Mouse (Mus musculus) mouse embryonic stem cell (cell line): Measurements from ENCODE around the gene Gm9376.

Source experiments
- in situ Hi-C, 2 experiments: fragments of 300-500 bp; cut with MboI; formaldehyde crosslinking; loops; 1 replicate in 1 of 2; 3 replicates in 1 of 2; pipeline ENCODE4 v1.14.3; 2019 to 2020; ENCODE audit warnings: low sequenced_read_pairs in 2 of 2, low pct_unique_long_range_greater_than_20kb in 1 of 2, mixed read lengths in 1 of 2; ENCODE audit not compliant: unreplicated experiment in 1 of 2

Gene Gm9376

DNA sequence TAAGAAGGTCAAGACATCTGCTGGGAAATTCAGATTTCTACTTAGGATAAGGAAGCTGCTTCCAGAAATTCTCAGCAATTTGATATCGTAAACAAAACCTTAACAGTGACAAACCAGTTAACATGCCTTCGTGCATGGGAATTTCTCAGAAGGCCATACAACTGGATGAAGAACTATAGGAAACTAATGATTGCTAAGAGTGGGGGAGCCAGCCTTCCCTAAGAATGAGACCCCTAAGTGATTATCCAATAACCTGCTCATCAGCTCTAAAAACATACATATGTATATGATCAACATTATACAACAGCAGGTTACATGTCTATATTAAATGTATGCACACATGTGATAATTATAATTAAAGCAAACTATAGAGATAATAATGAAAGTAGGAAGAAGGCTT is at the start of gene Gm9376:
TSS of gene Gm9376 (plus strand) at position 301 of the 400 bp plus-strand sequence.
- in situ Hi-C loops: no loop called here

GRCm38 (mm10) chr14:118220885-118221284 is 45.9 kb upstream of the Gm9376 start:
- in situ Hi-C loops: loop anchor here (10.0 to 25.0 kb wide), 4 partner anchors 254 to 591 kb away; no protein-coding TSS in a partner anchor

GRCm38 (mm10) chr14:118225061-118225743 is 41.6 kb upstream of the Gm9376 start:
- in situ Hi-C loops: loop anchor here in 1 of 2 experiments (10.0 kb wide), 2 partner anchors 250 to 580 kb away; no protein-coding TSS in a partner anchor

- in situ Hi-C loops: loop anchor here in 1 of 2 experiments (10.0 kb wide), 2 partner anchors 249 to 579 kb away; no protein-coding TSS in a partner anchor
Measured at GRCm38 (mm10) chr14:118225911-118226310, 40.8 kb upstream of the Gm9376 start.

GRCm38 (mm10) chr14:118226471-118227155 is 40.1 kb upstream of the Gm9376 start:
- in situ Hi-C loops: loop anchor here in 1 of 2 experiments (10.0 kb wide), 2 partner anchors 248 to 578 kb away; no protein-coding TSS in a partner anchor

DNA sequence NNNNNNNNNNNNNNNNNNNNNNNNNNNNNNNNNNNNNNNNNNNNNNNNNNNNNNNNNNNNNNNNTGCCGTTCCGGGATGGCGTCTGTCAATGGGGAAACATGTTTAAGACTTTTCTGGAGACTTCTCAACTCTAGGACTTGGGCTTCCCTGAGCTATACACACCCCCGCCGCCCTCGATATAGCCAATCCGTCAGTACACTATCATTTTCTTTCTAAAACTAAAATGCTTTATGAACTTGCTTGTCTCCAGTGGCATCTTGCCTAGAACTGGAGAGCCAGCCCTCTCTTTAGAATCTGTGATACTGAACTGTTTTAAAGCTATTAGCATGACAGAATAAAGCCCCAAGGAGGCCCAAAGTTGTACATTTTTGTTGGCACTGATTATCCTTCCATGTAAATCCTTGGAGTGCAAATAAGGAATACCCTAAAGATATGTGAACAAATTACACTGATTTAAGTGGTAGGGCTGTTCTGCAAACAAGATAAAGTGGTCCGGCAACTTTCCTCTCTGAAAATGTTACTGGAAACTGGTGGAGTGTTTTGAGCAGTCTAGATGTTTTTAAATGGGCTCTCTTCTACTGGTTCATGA is 34.3 kb upstream of the Gm9376 start:
- in situ Hi-C loops: no loop called here

- in situ Hi-C loops: no loop called here
Measured at GRCm38 (mm10) chr14:118233786-118234540, 32.8 kb upstream of the Gm9376 start.

- in situ Hi-C loops: no loop called here
Measured at GRCm38 (mm10) chr14:118234541-118235210, 32.1 kb upstream of the Gm9376 start.

GRCm38 (mm10) chr14:118235361-118235972 is 31.3 kb upstream of the Gm9376 start:
- in situ Hi-C loops: no loop called here

DNA sequence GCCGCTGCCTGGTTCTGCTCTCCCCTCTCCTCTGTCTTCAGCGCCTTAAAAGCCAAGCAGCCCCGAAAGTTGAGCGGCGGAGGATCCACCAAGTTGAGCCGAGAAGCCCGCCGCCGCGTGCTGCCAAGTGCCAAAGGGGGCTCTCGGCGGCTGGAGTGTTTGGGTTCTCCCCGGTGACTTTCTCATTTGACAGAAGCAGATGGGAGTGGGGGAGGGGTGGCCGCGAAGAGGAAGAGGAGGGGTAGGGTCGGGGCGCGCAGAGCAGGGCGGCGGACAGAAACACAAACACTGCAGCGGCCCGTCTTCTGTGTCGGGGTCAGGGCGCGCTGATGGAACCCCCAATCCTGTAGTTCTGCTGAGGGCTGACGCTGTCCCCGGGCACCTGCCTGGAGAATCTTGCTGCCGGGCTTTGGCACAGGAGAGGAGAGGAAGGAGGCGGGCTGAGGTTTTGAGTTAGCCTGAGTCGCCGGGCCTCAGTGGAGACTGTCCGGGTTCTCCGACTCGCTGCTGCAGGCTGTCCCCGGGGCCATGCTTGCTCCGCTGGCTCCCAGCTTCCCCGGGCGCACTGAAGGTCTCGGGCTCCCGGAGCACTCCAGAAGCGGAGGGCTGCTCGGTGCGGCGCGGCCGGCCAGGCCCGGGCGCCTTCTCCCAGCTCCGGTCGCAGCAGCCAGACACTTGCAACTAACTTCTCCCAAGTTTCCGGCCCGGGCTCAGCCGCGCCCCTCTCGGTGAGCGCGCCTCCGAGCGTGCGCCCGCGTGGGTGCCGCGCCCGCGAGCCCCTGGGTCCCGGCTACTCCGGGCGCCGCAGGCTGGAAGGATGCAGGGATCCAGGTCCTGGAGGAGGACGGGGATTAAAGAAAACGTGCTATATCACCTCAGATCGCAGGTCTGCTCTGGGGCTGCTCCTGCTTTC is 30.5 kb upstream of the Gm9376 start:
- in situ Hi-C loops: no loop called here

DNA sequence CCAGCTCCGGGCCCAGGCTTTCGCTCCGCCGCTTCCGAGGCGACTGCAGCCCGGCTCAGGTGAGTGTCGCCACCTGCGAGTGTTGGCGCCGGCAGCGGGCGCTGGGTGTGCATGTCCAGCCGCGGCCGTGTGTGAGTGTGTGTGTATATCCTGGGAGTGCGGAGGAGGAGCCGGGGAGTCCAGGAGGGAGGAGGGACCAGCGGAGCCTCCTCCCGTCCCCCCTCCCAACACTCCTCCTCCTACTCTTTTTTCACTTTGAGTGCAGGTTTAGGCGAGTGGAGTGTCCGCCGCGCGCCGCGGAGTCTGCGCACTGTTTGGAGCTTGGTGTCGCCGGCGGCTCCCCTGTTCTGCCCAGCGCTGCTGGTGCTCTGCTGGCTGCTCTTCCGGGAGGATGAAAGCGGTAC is 29.9 kb upstream of the Gm9376 start, which contains the start of gene Sox21:
TSS of gene Sox21 (minus strand) at position 145 of the 404 bp plus-strand sequence.
- in situ Hi-C loops: no loop called here

DNA sequence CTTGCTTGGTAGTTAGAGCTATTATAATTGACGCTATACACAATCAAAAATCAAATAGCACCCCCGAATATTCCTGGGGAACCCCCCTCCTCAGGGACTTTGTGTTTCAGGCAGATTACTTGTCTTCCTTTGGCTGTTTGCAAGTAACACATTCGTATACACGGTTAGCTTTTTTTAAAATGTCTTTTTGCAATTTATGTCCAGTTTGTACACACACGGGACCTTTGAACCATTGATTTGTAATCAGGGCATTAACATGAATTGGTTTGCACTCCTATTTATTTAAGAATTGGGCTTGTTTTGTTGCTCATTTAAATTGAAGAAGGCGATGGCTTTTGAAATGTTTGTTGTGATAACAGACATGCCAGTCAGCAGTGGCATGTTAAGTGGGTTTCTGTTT is 29.0 kb upstream of the Gm9376 start:
- in situ Hi-C loops: no loop called here

DNA sequence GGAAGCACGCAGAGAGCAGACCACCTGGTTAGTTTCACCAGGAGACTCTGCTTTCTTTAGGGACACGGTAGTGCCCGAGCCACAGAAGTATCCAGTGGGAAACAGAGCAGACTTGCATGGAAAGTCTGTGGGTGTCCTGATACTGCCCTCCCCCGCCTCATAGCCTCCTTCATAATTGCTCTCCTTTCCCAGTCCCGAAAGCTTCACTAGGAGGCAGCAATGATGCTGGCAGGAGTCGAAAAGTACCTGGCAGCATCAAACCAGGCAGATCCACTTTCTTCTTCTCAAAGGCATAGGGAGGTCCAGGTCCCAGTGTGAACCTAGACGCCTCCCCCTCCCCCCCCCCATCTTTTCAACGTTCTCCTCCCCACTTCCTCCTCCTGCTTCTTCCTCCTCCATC is 27.4 kb upstream of the Gm9376 start:
- in situ Hi-C loops: no loop called here

DNA sequence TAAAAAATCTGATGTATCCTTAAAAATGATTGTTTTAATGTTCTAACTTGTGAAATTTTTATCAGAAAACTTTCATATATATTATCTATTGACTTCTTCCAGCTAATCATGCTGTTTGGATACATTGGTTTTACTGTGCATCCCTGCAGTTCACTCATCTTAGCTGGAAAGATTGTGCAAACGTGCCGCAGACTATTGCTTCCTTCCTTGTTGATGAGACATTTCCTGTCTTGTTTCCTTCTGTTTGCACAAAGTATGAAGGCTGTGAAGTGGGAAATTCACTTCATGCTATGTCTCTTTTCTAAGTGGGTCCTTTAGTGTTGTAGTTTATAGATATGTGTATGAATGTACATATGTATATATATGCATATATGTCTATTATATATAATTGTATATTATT is 25.3 kb upstream of the Gm9376 start:
- in situ Hi-C loops: no loop called here

GRCm38 (mm10) chr14:118253381-118253780 is 13.4 kb upstream of the Gm9376 start:
- in situ Hi-C loops: no loop called here

- in situ Hi-C loops: no loop called here
Measured at GRCm38 (mm10) chr14:118268849-118269248, 2.1 kb downstream of the Gm9376 start.
